Mouse (Mus musculus) liver, embryonic 16.5 days (tissue): ENCODE data around the gene 1700001O22Rik. TPM values are rescaled to one million over a fixed set of nuclear protein-coding genes. Genes with fewer than 3 reads are reported as not detected.

Source experiments
- ATAC-seq: fragments of 200-750 bp; cut with Nextera tagmentation; 2 replicates; pipeline ENCODE4 v1.8.0; 2017; ENCODE audit warnings: low read depth, mild to moderate bottlenecking, moderate number of reproducible peaks, moderate library complexity
- H3K27ac ChIP-seq: fragments of 300-500 bp; sonication (generic); 2 replicates; pipeline ENCODE4 v1.5.1; 2014; ENCODE audit warnings: mild to moderate bottlenecking, low read length
- H3K27me3 ChIP-seq: fragments of 300-500 bp; sonication (generic); 2 replicates; pipeline ENCODE4 v1.6.1; 2014; ENCODE audit warnings: low read depth, low read length, mixed read lengths; ENCODE audit not compliant: control insufficient read depth, insufficient read depth
- H3K36me3 ChIP-seq: fragments of 300-500 bp; sonication (generic); 2 replicates; pipeline ENCODE4 v1.6.1; 2014; ENCODE audit warnings: mild to moderate bottlenecking; ENCODE audit not compliant: control insufficient read depth, insufficient read depth
- H3K4me1 ChIP-seq: fragments of 300-500 bp; sonication (generic); 2 replicates; pipeline ENCODE4 v1.6.1; 2014; ENCODE audit warnings: low read depth, low read length, mixed read lengths; ENCODE audit not compliant: control insufficient read depth
- H3K4me2 ChIP-seq: fragments of 300-500 bp; sonication (generic); 2 replicates; pipeline ENCODE4 v1.6.1; 2014; ENCODE audit warnings: low read depth, low read length, mixed read lengths
- H3K4me3 ChIP-seq: fragments of 300-500 bp; sonication (generic); 2 replicates; pipeline ENCODE4 v1.5.1; 2014; ENCODE audit warnings: low read depth, mild to moderate bottlenecking, low read length
- H3K9ac ChIP-seq: fragments of 300-500 bp; sonication (generic); 2 replicates; pipeline ENCODE4 v1.6.1; 2014; ENCODE audit warnings: low read depth, low read length
- H3K9me3 ChIP-seq: fragments of 300-500 bp; sonication (generic); replicated peaks from 2 replicates; pipeline ENCODE4 v1.6.1; 2016; ENCODE audit warnings: low read length; ENCODE audit not compliant: control insufficient read depth
- WGBS: fragments of 180-500 bp; shearing (Covaris S2); extraction: QIAGEN DNeasy Blood & Tissue Kit; methylation state at CpG from one replicate; pipeline ENCODE4 v1.1.7; 2014; ENCODE audit not compliant: insufficient replicate concordance; 5-methylcytosine and 5-hydroxymethylcytosine counted together
- polyA plus RNA-seq: library from polyadenylated mRNA; unstranded; fragments of >200 nt; fragmentation: Nextera tagmentation; extraction: Ambion mirVana; gene quantifications from 2 replicates; pipeline ENCODE4 v1.2.1, GENCODE M21; 2015

The 1700001O22Rik gene
- polyA plus RNA-seq, 1 experiment from 2014 or later: 0.09 TPM

GRCm38 (mm10) chr2:30755985-30756765 is 47.3 kb downstream of the 1700001O22Rik start:
- Histone ChIP-seq H3K4me3 (no peak overlapping the region), H3K9ac (no peak overlapping the region), H3K4me2 (no peak overlapping the region), H3K36me3 (no peaks in the 10 kb centered on the region), H3K4me1 (peaks cover 22% of the 10 kb centered on the region), H3K9me3 (no peaks in the 10 kb centered on the region; the same call in 1 of the 2 replicates), H3K27me3 (no peaks in the 10 kb centered on the region), H3K27ac (no peak overlapping the region)
- WGBS: 67% methylated on average over 6 of the region's 6 CpGs
- ATAC-seq: no peak

- no peak for ATAC-seq
- Histone ChIP-seq H3K4me2 (no peak overlapping the region), H3K4me3 (no peak overlapping the region), H3K9ac (no peak overlapping the region), H3K27ac (no peak overlapping the region), H3K27me3 (no peaks in the 10 kb centered on the region), H3K9me3 (no peaks in the 10 kb centered on the region; the same call in 1 of the 2 replicates), H3K4me1 (peaks cover 17% of the 10 kb centered on the region), H3K36me3 (no peaks in the 10 kb centered on the region)
- WGBS: 65% methylated on average over 3 of the region's 3 CpGs
Observed at GRCm38 (mm10) chr2:30754831-30755230, 48.6 kb downstream of the 1700001O22Rik start.

- Histone ChIP-seq H3K4me1 (peaks cover 4% of the 10 kb centered on the region), H3K36me3 (no peaks in the 10 kb centered on the region), H3K27ac (no peak overlapping the region), H3K4me2 (no peak overlapping the region), H3K4me3 (no peak overlapping the region), H3K9me3 (no peaks in the 10 kb centered on the region; the same call in 1 of the 2 replicates), H3K9ac (no peak overlapping the region), H3K27me3 (no peaks in the 10 kb centered on the region)
- no peak for ATAC-seq
- WGBS: 30% methylated on average over 18 of the region's 18 CpGs
Observed at GRCm38 (mm10) chr2:30753219-30753618, 50.2 kb downstream of the 1700001O22Rik start.

GRCm38 (mm10) chr2:30752471-30752870 is 51.0 kb downstream of the 1700001O22Rik start:
- Histone ChIP-seq H3K36me3 (no peaks in the 10 kb centered on the region), H3K9ac (no peak overlapping the region), H3K4me3 (no peak overlapping the region), H3K9me3 (no peaks in the 10 kb centered on the region; the same call in 1 of the 2 replicates), H3K4me2 (no peak overlapping the region), H3K4me1 (no peaks in the 10 kb centered on the region; the same call in 1 of the 2 replicates), H3K27ac (no peak overlapping the region), H3K27me3 (no peaks in the 10 kb centered on the region)
- WGBS: 81% methylated on average over 5 of the region's 5 CpGs
- ATAC-seq: no peak

GRCm38 (mm10) chr2:30750025-30750424 is 53.4 kb downstream of the 1700001O22Rik start:
- no peak for ATAC-seq
- Histone ChIP-seq H3K4me1 (no peaks in the 10 kb centered on the region; the same call in 1 of the 2 replicates), H3K27me3 (no peaks in the 10 kb centered on the region), H3K27ac (no peak overlapping the region), H3K36me3 (no peaks in the 10 kb centered on the region), H3K9ac (no peak overlapping the region), H3K4me3 (no peak overlapping the region), H3K4me2 (no peak overlapping the region), H3K9me3 (no peaks in the 10 kb centered on the region)
- WGBS: 58% methylated on average over 5 of the region's 5 CpGs

- WGBS: 59% methylated on average over 4 of the region's 4 CpGs
Observed at GRCm38 (mm10) chr2:30747602-30748162, 55.8 kb downstream of the 1700001O22Rik start.

More at GRCm38 (mm10) chr2:30747602-30748162, 55.8 kb downstream of the 1700001O22Rik start:
- no peak for ATAC-seq
- H3K9me3 ChIP-seq: no peaks in the 10 kb centered on the region
- H3K4me3 ChIP-seq: no peak overlapping the region
- H3K4me2 ChIP-seq: no peak overlapping the region
- peaks cover 2% of the 10 kb centered on the region for H3K4me1 ChIP-seq
- no peak overlapping the region for H3K9ac ChIP-seq
- H3K27ac ChIP-seq: no peak overlapping the region
- H3K27me3 ChIP-seq: no peaks in the 10 kb centered on the region
- H3K36me3 ChIP-seq: no peaks in the 10 kb centered on the region

Other genes with a start within 250 kb of the 1700001O22Rik start
- 0.15 TPM in 1 of 2 replicates, not detected in the other for gene Cstad, start 208.6 kb downstream of the 1700001O22Rik start, polyA plus RNA-seq
- 23.2 and 24.9 TPM in 2 replicates for gene Ntmt1, start 4.2 kb upstream of the 1700001O22Rik start, polyA plus RNA-seq
- 27.8 and 29.1 TPM in 2 replicates for gene Asb6, start 26.7 kb upstream of the 1700001O22Rik start, polyA plus RNA-seq
- 0.18 TPM in 1 of 2 replicates, not detected in the other for gene Prrx2, start 31.3 kb upstream of the 1700001O22Rik start, polyA plus RNA-seq
- gene Ptges, start 126.2 kb upstream of the 1700001O22Rik start, polyA plus RNA-seq: 0.35 and 0.37 TPM in 2 replicates
- 15.8 and 15.9 TPM in 2 replicates for gene Tor1b, start 149.3 kb upstream of the 1700001O22Rik start, polyA plus RNA-seq
- gene Tor1a, start 164.3 kb upstream of the 1700001O22Rik start, polyA plus RNA-seq: 36.0 and 36.3 TPM in 2 replicates
- 23.1 and 24.0 TPM in 2 replicates for gene BC005624, start 178.5 kb upstream of the 1700001O22Rik start, polyA plus RNA-seq
- 4.9 and 5.8 TPM in 2 replicates for gene Usp20, start 178.6 kb upstream of the 1700001O22Rik start, polyA plus RNA-seq